Mouse (Mus musculus): ENCODE data around the gene Glis3.

The Glis3 gene

DNA sequence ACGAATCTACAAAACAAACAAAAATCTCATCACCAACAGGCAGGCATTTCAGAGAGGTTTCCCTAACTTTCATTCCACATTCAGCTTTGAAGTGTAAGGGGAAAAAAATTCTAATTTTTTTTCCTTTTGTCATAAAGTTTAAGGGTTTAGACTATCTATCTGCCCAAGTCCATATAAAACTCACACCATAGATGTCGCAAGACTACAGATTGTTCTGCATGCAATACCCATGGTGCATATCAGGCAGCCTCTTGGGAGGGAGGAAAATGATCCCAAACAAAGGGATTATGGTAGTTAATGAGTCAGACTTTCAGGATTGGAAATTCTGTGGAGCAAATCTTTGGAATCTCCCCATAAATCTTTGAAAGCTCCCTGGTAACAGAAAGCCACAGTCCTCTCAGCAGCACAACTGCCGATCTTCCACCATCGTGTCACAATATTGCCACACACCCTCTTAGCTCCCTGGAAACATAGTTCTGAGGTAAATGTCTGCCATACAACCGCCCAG is 302.0 kb downstream of the Glis3 start:
- DNase-seq, result no peak

DNA sequence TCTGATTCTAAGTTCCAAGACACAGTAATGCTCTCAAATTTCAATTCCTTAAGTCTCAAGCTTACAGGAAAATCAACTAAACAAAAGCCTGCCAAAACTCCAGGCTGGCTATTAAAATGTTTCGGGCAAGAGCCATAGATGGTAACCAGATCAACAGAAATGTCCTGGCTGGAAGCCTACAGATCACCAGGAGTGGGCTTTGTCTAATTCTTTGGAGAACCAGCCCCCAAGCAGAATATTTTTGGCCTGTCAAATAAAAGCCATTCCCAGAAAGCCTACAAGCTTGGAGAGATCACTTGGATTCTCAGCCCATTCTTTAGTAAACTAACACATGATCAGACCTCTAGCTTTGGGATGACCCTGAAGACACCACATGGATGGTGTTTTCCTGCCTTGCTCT is 303.5 kb downstream of the Glis3 start:
- no peak for DNase-seq

DNA sequence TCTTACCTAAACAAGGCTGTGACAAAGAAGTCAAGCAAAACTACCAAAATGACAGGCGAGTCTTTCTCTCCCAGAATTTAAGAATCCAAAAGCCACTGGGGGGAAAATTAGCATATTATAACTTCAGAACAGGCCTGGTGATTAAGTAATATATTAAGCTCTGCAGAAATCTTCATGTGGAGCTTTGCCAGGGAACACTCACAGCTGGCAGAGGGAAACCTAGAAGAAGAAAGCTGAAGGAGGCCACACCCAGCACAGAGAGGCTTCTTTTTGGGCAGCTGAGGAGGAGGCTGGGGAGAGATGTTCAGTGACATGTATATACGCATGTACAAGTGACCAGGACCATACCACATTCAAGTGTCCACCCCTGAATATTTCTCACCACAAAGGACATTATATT is 304.1 kb downstream of the Glis3 start:
- DNase-seq, result no peak

DNA sequence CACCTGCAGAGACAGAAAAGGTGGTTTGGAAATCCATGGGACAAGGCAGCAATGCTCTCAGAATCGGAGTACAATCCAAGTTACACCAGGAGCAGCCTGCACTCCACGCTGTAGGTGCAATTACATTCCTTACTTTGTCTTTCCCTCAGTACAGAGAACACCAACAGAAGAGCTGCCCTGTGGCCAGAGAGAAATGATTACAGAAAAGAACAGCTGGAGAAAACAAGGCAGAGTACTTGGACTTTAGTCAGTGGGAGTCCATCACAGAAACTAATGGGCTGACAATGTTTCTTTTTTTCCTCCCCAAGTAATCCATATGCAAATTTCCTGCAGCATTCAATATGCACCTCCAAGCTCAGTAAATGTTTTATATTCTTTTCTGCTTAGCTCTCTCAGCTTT is 305.4 kb downstream of the Glis3 start:
- DNase-seq, result no peak

DNA sequence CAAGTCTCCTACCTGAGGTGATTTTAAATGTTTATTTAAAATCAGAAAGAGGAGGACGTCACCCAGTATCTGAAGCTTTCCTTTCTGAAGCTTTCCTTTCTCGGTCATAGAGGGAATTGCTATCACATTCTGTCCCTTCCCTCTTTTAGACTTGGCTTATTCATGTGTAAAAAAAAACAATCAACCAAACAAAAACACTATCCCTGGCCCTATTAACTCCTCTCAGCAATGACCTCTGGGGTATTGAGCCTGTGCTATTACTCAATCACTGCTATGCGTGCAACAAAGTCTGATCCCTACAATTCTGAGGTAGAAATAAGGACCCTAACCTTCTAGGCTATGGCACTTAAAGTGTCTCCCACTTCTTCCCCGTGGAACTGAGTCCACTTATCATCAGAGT is 311.7 kb downstream of the Glis3 start:
- DNase-seq, result no peak

DNA sequence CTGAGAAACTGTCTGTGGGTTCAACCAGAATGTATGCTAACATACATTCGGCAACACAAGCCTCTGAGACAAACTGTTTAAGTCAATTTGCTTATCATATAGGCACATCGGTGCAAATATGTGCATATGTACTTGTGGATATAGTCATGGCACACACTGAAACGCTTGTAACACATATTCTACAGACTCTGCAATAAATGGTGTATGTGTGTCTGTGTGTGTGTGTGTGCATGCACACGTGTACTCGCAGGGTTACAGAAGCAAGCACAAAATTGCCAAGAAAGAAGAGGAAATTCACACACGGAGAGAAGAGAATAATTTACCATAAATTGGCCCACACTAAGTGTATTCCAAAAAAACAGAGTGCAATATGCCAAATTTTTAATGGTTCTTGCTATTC is 312.6 kb downstream of the Glis3 start:
- DNase-seq, result no peak

DNA sequence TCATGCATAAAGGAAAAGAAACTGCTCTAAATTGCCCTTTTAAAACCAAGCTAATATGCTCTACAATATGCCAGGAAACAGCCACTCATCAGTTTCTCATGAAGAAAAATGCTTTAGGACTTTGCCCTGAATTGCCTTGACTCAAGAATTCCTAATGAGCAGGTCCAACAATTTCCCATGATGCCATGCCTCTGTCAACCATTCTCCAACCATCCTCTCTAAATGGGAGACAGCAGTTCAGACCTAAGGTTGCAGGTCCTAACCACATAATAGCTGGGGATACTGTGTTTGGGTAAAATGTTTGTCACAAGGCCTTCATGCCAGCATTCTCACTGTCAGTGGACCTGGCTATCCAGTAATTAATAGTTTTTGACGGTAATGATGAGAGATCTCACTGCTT is 313.1 kb downstream of the Glis3 start:
- DNase-seq, result no peak

DNA sequence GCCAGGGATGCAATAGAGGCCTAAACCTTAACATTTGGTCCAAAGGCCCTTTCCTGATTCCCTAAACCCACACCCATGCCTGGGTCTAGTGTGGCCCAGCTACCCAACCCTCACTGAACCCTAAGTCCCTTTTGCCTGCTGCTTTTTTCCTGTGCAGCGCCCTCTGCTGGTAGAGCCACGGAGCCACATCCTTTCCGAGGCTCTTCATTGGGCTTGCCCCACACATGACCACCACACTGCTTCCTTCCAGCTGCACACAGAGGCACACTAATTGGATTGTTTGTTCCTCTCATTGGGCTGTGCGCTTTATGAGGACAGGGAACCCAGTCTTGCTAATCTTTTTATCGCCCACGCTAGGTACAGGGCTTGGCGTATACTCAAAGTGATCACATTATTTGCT is 314.0 kb downstream of the Glis3 start:
- DNase-seq, result peak in 1 of 2 experiments; percentile 8

DNA sequence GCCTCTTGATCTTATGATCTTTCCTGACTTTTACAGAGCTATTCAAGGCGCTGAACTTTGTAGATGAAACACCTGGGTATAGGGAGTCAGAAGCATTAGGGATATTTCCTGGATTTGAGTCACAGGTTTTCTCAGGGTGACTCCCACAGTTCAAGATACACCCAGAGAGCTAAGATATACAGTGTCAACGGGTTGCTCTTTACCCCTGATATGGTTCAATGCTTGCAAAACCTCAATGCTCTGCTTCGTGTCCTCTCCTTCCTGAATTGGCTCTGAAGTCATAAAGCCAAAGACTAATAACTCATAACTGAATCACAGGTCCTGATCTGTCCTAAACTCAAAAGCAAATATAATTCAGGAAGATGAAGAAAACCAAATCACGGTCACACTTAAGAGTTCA is 319.0 kb downstream of the Glis3 start:
- no peak for DNase-seq

DNA sequence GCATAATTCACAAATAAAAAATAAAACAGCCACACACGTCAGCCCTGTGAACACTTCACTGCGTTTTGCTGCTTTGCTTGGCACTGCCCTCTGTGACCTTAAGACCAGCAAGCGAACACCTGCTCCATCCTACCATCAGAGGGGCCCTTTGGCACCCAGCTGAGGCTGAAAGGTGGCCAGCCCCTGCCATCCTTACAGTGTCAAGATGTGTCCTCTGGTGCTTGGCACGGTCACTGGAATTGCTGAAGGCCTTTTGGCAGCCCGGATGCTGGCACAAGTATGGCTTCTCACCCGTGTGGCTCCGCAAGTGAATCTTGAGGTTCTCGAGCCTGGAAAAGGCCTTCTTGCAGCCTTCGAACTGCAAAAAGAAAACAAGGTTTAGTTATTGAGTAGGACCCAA is 322.3 kb downstream of the Glis3 start:
- no peak for DNase-seq

DNA sequence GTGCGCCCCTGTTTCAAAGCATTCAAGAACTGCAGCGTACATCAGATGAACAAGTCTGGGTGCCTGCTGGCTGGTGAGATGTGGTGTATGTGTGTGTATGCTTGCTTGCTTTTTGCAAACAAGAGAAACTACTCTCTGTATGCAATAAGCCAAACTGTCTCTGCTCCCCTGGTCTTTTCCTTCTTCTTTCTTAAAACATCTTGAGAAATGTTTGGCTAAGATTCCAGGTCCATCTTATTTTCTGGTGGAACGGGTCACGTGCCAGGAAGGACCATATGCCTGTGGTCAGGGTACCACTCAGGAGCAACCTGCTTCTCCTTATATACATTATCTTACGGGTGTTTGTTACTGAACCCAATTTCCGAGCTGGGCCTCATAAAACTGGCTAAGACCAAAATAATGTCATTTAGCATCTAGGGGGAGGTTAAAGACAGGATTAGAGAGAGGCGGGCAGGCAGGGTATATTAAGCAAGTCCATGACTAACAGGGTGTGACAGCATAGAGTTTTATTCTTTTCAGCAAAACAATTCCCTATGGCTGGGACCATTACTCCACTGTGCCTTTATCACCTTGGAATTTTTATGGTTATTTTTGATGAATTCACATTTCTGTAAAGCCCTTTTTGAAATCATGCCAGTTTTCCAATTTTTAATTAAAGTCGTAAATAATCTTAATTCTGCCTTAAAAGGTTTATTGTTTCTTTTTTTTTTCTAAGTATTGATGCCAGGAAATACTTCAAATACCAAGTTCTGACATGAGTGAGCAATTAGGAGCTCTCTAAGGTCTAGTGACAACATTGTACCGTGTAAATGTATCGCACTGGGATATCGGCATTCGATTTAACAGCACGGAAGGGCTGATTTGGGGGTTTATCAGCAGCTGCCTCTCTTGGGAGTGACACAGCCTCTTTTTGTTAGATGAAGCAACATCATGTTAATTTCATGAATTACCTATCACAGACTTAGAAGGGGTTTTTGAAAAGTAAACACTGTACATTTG is 328.5 kb downstream of the Glis3 start:
- no peak for DNase-seq

DNA sequence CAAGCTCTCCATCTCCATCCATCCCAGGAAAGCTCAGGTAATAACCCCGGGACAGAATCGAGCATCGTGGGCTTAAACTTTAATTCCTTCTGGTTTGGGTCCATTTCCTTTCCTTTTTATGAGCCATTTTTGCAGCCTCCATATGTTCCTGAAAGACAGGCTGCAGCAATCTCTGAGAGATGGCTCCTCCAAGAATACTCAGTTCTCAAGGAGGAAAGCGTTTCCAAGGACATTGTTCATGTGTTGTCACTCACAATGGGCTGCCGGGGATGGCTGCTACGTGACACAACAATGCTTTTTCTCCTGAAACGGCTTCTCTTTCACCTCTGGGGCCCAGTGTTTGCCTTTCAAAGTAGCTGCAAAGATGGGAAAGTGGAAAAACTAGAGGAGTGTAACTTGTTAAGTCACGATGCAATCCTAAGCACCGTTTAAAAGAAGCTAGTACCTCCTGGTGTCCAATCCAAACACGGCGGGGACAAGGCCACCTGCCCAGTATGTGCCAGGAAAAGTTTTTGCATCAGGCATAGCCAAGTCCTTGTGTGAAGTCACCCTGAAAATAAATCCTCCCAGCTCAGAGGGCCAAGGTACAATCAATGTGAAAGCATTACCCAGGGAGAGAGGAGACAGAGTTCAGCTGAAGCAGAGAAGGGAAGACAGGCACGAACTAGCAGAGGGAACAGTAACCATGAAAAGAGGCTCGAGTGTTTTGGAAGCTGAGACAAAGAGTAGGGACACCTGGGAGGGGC is 332.6 kb downstream of the Glis3 start:
- DNase-seq, result no peak

DNA sequence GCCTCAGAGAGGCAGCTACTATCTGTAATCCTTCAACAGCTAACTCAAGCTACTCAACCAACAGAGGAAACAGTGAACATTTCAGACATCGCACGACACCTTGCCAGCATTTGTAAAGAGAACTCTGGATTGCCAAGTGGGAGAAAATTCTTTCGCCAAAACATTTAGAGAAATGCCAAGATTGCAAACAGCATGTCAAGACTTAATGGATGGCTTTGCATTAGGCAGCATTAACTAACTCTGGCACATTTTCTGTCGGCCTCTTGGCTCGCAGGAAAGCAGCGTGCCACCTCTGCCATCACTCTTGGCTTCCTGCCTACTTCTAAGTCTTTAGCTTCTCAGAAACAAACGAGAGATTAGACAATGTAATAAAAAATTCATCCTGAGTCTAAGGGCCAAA is 336.2 kb downstream of the Glis3 start:
- no peak for DNase-seq

DNA sequence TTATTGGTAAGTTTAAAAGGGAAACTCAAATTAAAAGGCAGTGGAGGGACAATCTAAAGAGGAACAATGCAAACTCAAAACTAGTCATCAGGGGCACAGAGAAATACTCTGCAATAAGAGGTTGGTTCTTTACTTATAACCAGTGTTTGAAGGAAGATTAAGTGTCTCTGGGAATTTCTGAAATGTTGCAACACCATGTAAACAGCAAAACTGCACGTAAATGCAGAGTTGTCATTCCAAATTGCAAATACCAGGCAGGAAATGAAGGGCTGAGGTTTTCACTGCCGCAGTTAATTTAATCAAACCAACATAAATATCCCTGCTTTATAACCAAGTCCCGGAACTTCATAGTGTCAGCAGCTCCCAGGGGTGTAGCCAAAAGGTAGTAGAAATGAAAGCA is 342.3 kb downstream of the Glis3 start:
- no peak for DNase-seq

DNA sequence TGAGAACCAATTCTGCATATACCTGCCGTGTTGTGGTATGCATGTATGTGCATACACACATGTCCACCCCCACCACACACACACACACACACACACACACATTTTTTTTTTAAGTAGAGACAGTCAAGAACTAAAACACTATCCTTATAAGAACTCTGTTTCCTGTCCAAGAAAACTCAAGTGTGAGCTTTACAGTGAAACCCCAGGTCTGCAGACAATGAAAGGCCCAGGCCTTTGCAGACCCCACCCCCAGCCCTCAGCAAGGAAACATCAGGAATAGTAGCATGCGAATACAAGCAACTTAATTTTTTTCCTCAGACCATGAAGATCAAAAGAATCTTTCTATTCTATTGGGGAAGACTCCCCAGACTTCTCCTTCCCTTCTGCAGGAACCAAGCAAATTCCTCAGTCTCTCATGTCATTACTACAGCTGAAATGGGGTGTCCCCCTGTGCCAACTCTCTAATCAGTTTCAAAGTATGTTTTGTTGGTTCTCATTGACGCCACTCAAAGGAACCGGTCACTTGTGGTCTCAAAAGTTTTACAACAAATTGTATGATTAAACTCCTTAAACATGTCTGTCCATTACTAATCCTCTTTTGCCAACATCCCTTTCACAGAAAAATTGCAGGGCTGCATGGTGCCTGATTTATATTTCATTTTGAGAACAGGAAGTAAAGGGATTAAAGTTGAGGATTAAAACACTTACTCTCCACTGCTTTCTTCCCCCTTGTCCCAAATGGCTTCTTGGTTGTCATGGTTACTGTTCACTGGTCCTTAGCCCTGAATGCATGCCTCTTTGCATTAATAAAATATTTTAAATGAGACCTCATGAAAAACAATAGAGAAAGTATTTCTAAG is 343.0 kb downstream of the Glis3 start:
- no peak for DNase-seq

DNA sequence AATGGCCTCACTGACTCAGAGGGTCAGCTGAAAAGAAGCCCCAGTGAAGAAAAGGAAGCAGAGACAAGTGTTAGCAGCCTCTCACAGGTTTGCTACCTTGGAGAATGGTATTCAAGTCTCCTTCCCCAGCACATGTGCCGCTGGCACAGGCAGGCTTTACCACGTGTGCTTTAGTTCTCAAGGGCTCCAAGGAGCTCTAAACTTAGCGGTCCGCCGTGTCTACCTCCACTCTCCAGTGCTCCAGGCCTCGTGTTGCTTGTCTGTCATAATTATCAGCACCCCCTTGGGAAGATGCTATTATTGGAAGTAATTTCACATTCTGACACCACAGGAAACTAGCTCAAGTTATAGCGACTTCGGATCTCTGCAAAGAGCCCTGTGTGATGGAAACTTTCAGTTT is 344.0 kb downstream of the Glis3 start:
- DNase-seq, result no peak

DNA sequence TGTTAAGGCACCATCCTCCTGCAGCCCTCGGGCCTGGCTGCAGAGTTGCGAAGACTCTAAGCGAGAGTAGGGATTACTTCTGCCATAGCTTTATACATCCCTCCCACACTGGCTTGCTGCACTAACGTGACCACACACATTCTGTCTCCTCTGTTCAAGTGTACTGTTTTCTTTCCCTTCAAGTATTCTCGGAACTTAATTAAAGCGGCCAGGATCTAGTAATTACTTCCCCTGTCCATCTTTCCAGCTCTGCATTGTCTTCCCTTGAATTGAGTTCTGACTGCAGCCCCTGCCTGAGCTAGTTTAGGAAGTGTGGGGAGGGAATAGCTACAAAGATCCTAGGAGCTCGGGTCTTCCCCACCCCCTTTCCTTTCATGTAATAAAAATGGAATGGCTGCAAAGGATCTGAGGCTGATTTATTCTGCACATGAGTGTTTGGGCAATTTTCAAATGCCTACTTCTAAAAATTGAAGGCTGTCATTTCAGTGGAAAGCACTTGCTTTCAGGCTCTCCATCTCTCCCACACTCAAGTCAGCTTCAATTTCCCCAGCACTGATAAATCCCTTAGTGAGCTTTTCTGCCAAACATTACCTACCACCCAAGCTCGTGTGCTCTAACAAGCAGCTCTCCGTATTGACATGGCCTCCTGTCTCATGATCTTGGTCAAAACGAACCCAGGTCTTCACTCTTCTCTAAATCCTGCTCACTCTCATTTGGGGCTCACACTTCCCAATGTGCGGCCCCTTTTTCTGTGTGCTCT is 346.7 kb downstream of the Glis3 start:
- no peak for DNase-seq

DNA sequence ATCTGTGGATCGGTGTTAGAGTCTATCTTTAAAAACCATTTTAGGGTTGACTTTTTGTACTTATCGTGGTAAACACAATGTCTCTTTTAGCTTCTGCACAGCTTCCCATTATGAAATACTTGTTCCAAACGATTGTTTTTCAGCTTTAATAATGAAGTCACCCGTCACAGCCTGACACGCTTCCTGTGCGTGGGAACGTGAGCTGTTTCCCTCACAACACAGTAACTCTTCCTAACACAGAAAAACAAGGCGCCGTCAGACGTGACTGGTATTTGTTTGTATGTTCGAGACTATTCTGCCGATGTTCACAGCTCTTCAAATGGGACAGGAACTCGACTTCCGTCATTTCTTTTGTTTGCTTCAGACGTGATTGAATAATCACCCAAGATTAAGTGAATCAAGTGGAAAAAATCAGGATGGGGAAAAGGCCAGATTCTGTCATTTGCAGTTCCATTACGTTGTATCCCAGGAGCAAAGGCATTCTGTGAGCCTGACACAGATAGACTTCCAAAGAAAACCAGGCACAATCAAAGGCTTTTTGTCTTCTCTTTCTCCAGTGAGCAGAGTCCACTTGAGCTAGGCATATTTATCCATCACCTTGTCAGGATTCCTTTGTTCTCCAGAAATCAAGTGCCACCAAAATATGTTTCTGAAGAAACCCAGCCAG is 351.3 kb downstream of the Glis3 start:
- no peak for DNase-seq

DNA sequence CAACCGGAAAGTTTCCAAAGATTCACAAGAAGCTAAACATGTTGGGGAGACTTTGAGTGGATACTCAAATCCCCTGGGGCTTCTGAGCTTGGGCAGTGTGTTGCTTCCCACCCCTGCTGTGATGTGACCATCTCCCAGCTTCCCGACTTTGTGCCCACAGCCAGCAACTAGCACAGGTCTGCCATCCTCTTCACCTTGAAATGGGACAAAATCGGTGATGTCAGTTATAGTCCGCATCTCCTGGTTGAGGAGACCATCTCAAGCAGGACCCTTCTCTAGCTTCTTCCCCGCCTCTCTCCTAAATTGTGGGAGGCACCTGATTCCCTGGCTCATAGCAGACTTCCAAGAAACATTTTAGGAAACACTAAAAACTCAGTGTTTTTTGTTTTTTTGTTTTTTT is 352.3 kb downstream of the Glis3 start:
- no peak for DNase-seq

DNA sequence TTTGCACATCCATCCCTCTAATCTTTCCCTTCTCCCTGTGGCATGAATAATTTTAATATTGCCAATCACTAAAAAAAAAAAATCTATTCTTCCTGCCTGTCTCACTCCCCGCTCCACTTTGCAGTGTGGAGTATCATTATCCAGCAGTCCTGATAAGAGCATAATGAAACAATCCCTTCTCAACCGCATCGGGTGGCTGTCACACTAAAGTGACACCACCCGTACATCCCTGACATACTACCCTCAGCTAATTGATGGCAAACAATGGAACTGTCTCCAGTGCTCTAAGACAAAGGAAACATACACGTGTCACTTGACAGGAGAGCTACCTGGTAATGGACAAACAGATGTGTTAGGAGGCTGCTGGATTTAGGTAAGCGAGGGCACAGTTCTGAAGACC is 373.8 kb downstream of the Glis3 start:
- no peak for DNase-seq

DNA sequence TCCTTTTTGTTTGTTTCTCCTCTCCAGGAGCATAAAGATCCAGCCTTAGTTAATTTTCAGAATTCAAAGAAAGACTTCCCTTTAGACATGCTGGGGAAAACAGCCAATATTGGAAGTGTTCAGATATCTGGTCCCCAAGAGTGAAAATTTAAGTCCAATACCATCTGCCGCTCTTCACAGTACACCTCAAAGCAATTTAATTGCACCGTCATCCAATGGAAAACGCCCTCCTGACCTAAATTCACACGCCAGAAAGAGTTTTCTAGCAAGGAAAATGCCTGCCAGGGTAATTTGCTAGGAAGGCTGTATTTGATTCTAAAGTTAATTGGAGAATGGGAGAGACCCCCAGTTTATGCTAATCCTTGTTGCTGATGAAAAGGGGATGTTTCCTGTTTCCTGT is 374.4 kb downstream of the Glis3 start:
- DNase-seq, result no peak

DNA sequence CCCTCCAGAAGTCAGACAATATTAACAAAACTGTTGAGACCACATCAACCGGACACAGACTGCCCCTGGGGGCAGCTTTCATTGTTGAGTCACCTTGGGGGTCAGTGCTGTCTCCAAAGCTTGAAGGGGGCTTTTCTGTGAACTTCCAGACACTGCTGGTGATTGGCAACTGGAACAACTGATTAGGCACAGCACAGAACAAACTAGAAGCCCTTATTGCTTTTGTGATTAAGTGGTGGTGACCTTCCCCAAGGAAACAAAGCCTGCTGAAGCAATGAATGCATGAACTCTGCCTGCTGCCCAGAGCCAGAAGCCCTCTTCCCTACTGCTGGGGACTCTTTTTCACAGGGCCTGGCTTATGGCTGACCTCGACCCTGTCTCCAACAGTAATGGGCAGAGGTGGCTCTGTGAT is 377.0 kb downstream of the Glis3 start:
- no peak for DNase-seq

All from thymus, adult 18-20 months (tissue).